Mouse (Mus musculus) stomach, postnatal 0 days (tissue): ENCODE data around the gene Grin2c. TPM values are rescaled to one million over a fixed set of nuclear protein-coding genes. Genes with fewer than 3 reads are reported as not detected.

Source experiments
- ATAC-seq: fragments of 200-750 bp; cut with Nextera tagmentation; 2 replicates; pipeline ENCODE4 v1.8.0; 2017; ENCODE audit not compliant: low FRiP score, low TSS enrichment
- DNase-seq: peaks from one replicate; pipeline ENCODE4 v3.0.0-alpha.2; 2016; ENCODE audit warnings: low spot score
- H3K27ac ChIP-seq: fragments of 300-500 bp; sonication (generic); replicated peaks from 2 replicates; pipeline ENCODE4 v1.5.1; 2014; ENCODE audit warnings: mild to moderate bottlenecking, control low read depth
- H3K27me3 ChIP-seq: fragments of 300-500 bp; sonication (generic); 2 replicates; pipeline ENCODE4 v1.6.1; 2014; ENCODE audit warnings: low read length; ENCODE audit not compliant: control insufficient read depth, insufficient read depth
- H3K36me3 ChIP-seq: fragments of 300-500 bp; sonication (generic); 2 replicates; pipeline ENCODE4 v1.6.1; 2014; ENCODE audit warnings: low read length, mixed read lengths; ENCODE audit not compliant: control insufficient read depth, insufficient read depth
- H3K4me1 ChIP-seq: fragments of 300-500 bp; sonication (generic); replicated peaks from 2 replicates; pipeline ENCODE4 v1.6.1; 2014; ENCODE audit warnings: antibody characterized with exemption; ENCODE audit not compliant: control insufficient read depth, insufficient read depth
- H3K4me2 ChIP-seq: fragments of 300-500 bp; sonication (generic); replicated peaks from 2 replicates; pipeline ENCODE4 v1.6.1; 2014; ENCODE audit warnings: low read depth, mild to moderate bottlenecking, control low read depth, moderate library complexity
- H3K4me3 ChIP-seq: fragments of 300-500 bp; sonication (generic); 2 replicates; pipeline ENCODE4 v1.5.1; 2014; ENCODE audit warnings: low read depth, low read length, control low read depth
- H3K9ac ChIP-seq: fragments of 300-500 bp; sonication (generic); 2 replicates; pipeline ENCODE4 v1.6.1; 2014; ENCODE audit warnings: mild to moderate bottlenecking, low read length, control low read depth, mixed read lengths
- H3K9me3 ChIP-seq: fragments of 300-500 bp; sonication (generic); 2 replicates; pipeline ENCODE4 v1.6.1; 2016; ENCODE audit warnings: low read length; ENCODE audit not compliant: control insufficient read depth
- CTCF ChIP-seq: IDR thresholded peaks from 2 replicates; pipeline ENCODE4 v1.5.1; 2016; ENCODE audit warnings: antibody characterized with exemption, low read depth, mild to moderate bottlenecking, moderate library complexity
- EP300 ChIP-seq: optimal IDR thresholded peaks from 2 replicates; pipeline ENCODE3; 2016; ENCODE audit warnings: antibody characterized with exemption
- WGBS: fragments of 180-500 bp; shearing (Covaris S2); extraction: QIAGEN DNeasy Blood & Tissue Kit; methylation state at CpG from one replicate; pipeline ENCODE4 v1.1.7; 2014; 5-methylcytosine and 5-hydroxymethylcytosine counted together
- polyA plus RNA-seq: library from polyadenylated mRNA; unstranded; fragments of >200 nt; fragmentation: Nextera tagmentation; extraction: Ambion mirVana; gene quantifications from 2 replicates; pipeline ENCODE4 v1.2.1, GENCODE M21; 2015

Grin2c gene
- polyA plus RNA-seq, 1 experiment from 2014 or later = not detected

DNA sequence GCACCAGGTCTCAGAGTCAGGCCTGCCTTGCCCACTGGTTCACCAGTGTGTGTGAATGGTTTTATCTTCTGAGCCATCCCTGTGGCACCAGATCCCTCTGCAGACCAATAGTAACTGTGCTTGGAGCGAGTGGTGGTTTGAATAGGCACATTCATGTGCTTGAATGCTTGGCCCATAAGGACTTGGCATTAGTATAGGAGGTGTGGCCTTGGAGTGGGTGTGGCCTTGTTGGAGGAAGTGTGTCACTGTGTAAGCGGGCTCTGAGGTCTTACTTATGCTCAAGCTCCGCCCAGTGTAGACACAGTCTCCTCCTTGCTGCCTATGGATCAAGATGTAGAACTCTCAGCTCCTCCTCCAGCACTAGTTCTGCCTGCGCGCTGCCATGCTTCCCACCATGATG is 20.3 kb upstream of the Grin2c start:
- Histone ChIP-seq H3K36me3 (no peaks in the 10 kb centered on the region), H3K4me2 (no peak overlapping the region), H3K4me3 (no peak overlapping the region), H3K27ac (no peak overlapping the region), H3K9me3 (no peaks in the 10 kb centered on the region), H3K27me3 (no peaks in the 10 kb centered on the region), H3K4me1 (peaks cover 3% of the 10 kb centered on the region; the same call in 1 of the 2 replicates), H3K9ac (no peak overlapping the region)
- no peak for TF ChIP-seq EP300
- DNase-seq (peak; percentile 53), ATAC-seq (peak; percentile 64)
- WGBS = 85% methylated on average over 5 of the region's 5 CpGs

DNA sequence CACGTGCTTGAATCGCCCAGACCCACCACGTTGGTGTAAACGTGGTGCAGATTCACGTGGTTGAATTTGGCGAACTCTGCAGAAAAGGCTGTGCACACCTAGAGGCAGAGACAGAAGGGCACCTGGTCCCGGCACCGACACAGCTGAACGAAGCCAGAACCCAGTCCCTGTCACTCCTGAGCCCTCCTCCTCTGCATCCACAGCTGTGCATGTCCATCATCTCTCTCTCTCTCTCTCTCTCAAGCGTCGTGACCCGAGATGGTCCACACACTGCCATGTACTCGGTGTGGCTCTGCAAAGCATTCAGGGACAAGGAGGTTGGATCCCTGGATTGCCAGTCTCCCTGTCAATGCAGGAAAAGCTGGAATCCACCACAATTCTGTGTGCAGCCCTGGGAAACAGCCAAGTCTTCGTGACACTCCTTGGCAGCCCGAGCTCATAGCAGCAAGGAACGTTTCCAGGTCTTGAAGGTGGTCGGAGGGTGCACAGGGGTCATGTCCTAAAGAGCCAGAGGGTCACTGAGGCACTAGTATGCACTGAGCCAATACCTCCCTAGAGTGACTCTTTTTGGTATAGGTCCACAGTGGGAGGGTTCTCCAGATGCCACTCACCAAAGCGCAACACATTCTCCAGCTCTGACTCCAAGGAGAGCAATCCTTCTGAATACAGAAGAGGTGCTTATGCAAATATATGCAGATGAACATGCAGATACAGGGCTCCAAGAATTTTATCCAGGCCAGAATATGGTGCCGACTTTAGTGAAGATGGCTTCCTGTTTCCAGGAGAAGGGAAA is 19.4 kb upstream of the Grin2c start:
- no peaks in the 10 kb centered on the region for H3K36me3 ChIP-seq
- no peak overlapping the region for H3K4me3 ChIP-seq
- H3K27me3 ChIP-seq = no peaks in the 10 kb centered on the region
- no peak overlapping the region for H3K9ac ChIP-seq
- DNase-seq (no peak), ATAC-seq (no peak)
- 70% methylated on average over 19 of the region's 19 CpGs for WGBS
- H3K4me1 ChIP-seq = no peaks in the 10 kb centered on the region; the same call in 1 of the 2 replicates
- no peaks in the 10 kb centered on the region for H3K9me3 ChIP-seq
- no peak for TF ChIP-seq EP300
- no peak for TF ChIP-seq CTCF
- no peak overlapping the region for H3K4me2 ChIP-seq
- H3K27ac ChIP-seq = no peak overlapping the region

DNA sequence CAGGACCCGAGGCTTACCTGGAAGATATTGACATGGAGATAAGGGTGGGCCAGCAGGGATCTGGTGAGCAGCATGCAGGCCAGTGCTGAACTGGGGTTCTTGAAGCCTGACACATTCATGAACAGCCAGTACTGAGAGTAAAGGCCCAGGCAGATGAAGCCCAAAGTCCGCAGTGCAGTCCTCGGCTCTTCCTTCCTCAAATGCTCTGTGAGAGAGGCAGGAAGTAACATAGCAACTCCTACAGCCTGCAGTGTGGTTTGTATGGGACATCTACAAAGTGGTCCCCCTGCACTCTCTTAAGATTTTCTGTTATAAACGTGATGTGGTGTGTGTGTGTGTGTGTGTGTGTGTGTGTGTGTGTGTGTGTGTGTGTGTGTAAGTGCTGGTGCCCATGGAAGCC is 18.2 kb upstream of the Grin2c start:
- no peak overlapping the region for H3K4me3 ChIP-seq
- no peaks in the 10 kb centered on the region for H3K36me3 ChIP-seq
- DNase-seq (no peak), ATAC-seq (no peak)
- no peak overlapping the region for H3K27ac ChIP-seq
- H3K9me3 ChIP-seq = no peaks in the 10 kb centered on the region
- no peaks in the 10 kb centered on the region for H3K27me3 ChIP-seq
- no peak overlapping the region for H3K9ac ChIP-seq
- H3K4me2 ChIP-seq = no peak overlapping the region
- TF ChIP-seq CTCF (no peak), EP300 (no peak)
- WGBS = 63% methylated on average over 4 of the region's 4 CpGs
- H3K4me1 ChIP-seq = no peaks in the 10 kb centered on the region

DNA sequence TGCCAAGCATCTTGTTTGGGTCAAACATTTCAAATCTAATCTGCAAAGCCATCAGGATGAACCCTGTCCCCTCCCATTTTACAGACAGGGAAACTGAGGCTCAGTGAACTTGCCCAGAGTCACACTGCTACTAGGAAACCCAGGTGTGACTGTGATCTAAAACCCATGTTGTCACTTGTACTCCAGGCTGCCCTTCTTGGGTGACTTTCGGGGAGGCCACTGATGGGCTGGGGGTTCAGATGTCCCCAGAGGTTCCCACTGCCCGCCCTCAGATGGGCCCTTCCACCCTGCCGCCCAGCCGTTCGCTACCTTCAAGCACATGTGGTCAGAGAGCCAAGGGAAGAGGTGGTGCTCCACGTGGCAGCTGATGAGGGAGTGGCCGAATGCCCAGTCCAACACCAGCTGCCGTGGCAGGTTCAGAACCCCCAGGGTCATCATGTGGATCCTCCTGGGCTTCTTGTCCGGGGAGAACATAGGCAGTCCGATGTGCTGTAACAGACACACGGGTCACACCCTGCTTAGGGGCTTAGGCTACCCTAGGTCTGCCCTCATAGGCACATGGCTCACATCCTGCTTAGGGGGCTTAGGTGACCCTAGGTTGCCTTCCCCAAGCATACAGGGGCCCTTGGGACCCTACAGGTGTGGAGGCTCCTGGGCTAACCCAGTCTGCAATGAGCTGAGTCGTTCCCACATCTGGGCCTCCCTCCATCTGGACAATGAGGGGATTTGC is 17.0 kb upstream of the Grin2c start:
- TF ChIP-seq CTCF (no peak), EP300 (no peak)
- ATAC-seq = no peak
- no peak overlapping the region for H3K4me2 ChIP-seq
- H3K36me3 ChIP-seq = no peaks in the 10 kb centered on the region
- 86% methylated on average over 12 of the region's 12 CpGs for WGBS
- H3K9ac ChIP-seq = no peak overlapping the region
- H3K4me3 ChIP-seq = no peak overlapping the region
- H3K9me3 ChIP-seq = no peaks in the 10 kb centered on the region
- DNase-seq = no peak
- H3K27me3 ChIP-seq = no peaks in the 10 kb centered on the region
- no peaks in the 10 kb centered on the region for H3K4me1 ChIP-seq
- H3K27ac ChIP-seq = no peak overlapping the region

DNA sequence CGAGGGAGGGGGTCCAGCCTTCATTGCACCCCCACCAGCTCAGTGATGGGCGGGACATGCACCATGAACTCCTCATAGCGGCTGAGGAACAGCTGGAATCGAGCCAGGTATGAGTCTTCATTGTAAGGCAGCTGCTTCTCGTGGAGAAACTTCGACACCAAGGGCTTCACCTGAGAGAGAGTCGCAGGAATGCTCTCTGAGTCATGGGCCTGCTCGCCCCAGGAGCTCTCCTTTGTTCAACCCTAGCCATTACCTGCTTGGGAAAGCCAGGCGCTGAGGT is 16.4 kb upstream of the Grin2c start:
- Histone ChIP-seq H3K4me1 (no peaks in the 10 kb centered on the region), H3K9ac (no peak overlapping the region), H3K27me3 (no peaks in the 10 kb centered on the region), H3K4me2 (no peak overlapping the region), H3K9me3 (no peaks in the 10 kb centered on the region), H3K27ac (no peak overlapping the region), H3K4me3 (no peak overlapping the region), H3K36me3 (no peaks in the 10 kb centered on the region)
- ATAC-seq (no peak), DNase-seq (no peak)
- TF ChIP-seq CTCF = no peak
- TF ChIP-seq EP300 = no peak
- 69% methylated on average over 9 of the region's 9 CpGs for WGBS
